Mouse (Mus musculus) liver, embryonic 13.5 days (tissue): ENCODE data around the gene Wasf2. TPM values are rescaled to one million over a fixed set of nuclear protein-coding genes. Genes with fewer than 3 reads are reported as not detected.
A peak's percentile ranks its signal among the peaks of the same experiment; 100 is the strongest.

Source experiments
- ATAC-seq: fragments of 200-750 bp; cut with Nextera tagmentation; 2 replicates; pipeline ENCODE4 v1.8.0; 2017; ENCODE audit warnings: low read depth, mild to moderate bottlenecking, moderate number of reproducible peaks, moderate library complexity
- DNase-seq: peaks from one replicate; pipeline ENCODE4 v3.0.0; 2022
- H3K27ac ChIP-seq: fragments of 300-500 bp; sonication (generic); 2 replicates; pipeline ENCODE4 v1.5.1; 2015; ENCODE audit warnings: moderate library complexity, mild to moderate bottlenecking, inconsistent platforms
- H3K27me3 ChIP-seq: fragments of 300-500 bp; sonication (generic); 2 replicates; pipeline ENCODE4 v1.6.1; 2015; ENCODE audit warnings: mild to moderate bottlenecking, inconsistent platforms
- H3K36me3 ChIP-seq: fragments of 300-500 bp; sonication (generic); 2 replicates; pipeline ENCODE4 v1.6.1; 2015; ENCODE audit warnings: mild to moderate bottlenecking, inconsistent platforms
- H3K4me1 ChIP-seq: fragments of 300-500 bp; sonication (generic); replicated peaks from 2 replicates; pipeline ENCODE4 v1.6.1; 2015; ENCODE audit warnings: inconsistent platforms
- H3K4me2 ChIP-seq: fragments of 300-500 bp; sonication (generic); 2 replicates; pipeline ENCODE4 v1.6.1; 2015; ENCODE audit warnings: inconsistent platforms, mild to moderate bottlenecking, moderate library complexity
- H3K4me3 ChIP-seq: fragments of 300-500 bp; sonication (generic); replicated peaks from 2 replicates; pipeline ENCODE4 v1.5.1; 2015; ENCODE audit warnings: mild to moderate bottlenecking, inconsistent platforms
- H3K9ac ChIP-seq: fragments of 300-500 bp; sonication (generic); 2 replicates; pipeline ENCODE4 v1.6.1; 2015; ENCODE audit warnings: mild to moderate bottlenecking, inconsistent platforms
- H3K9me3 ChIP-seq: fragments of 300-500 bp; sonication (generic); replicated peaks from 2 replicates; pipeline ENCODE4 v1.6.1; 2016; ENCODE audit warnings: inconsistent platforms
- WGBS: fragments of 180-500 bp; shearing (Covaris S2); methylation state at CpG from one replicate; pipeline ENCODE4 v1.1.7; 2015; ENCODE audit not compliant: insufficient replicate concordance; 5-methylcytosine and 5-hydroxymethylcytosine counted together
- microRNA-seq: library from miRNA; unstranded; fragments of <30 nt; microRNA quantifications from one replicate; pipeline ENCODE4, GENCODE M21; 2016
- polyA plus RNA-seq: library from polyadenylated mRNA; unstranded; fragments of >200 nt; fragmentation: Nextera tagmentation; extraction: Ambion mirVana; gene quantifications from 2 replicates; pipeline ENCODE4 v1.2.1, GENCODE M21; 2015

The Wasf2 gene
- polyA plus RNA-seq, 1 experiment from 2014 or later: 52.3 TPM

- Histone ChIP-seq H3K4me1 (peaks cover 97% of the 10 kb centered on the region), H3K9ac (peak overlapping the region; percentile 4), H3K27me3 (peaks cover 33% of the 10 kb centered on the region), H3K4me2 (peak overlapping the region; percentile 19; the same call in 1 of the 2 replicates), H3K36me3 (no peaks in the 10 kb centered on the region), H3K27ac (peak overlapping the region; percentile 37), H3K4me3 (no peak overlapping the region), H3K9me3 (no peaks in the 10 kb centered on the region)
- 14% methylated on average over 1 of the region's 1 CpGs for WGBS
- DNase-seq (no peak), ATAC-seq (no peak)
These were observed 114.0 kb downstream of the Wasf2 start for GRCm38 (mm10) chr4:133244289-133244688.

GRCm38 (mm10) chr4:133247072-133247471 lies 116.8 kb downstream of the Wasf2 start:
- no peak for ATAC-seq
- Histone ChIP-seq H3K9me3 (no peaks in the 10 kb centered on the region), H3K4me1 (peaks cover 91% of the 10 kb centered on the region), H3K27ac (peak overlapping the region; percentile 86), H3K36me3 (no peaks in the 10 kb centered on the region), H3K27me3 (peaks cover 60% of the 10 kb centered on the region), H3K4me3 (peak overlapping the region; percentile 26; the same call in 1 of the 2 replicates), H3K4me2 (peak overlapping the region; percentile 59), H3K9ac (peak overlapping the region; percentile 46)
- 52% methylated on average over 15 of the region's 15 CpGs for WGBS
- no peak for DNase-seq

- Histone ChIP-seq H3K27me3 (peaks cover 58% of the 10 kb centered on the region), H3K36me3 (no peaks in the 10 kb centered on the region), H3K4me2 (peak overlapping the region; percentile 59), H3K9ac (peak overlapping the region; percentile 48), H3K27ac (peak overlapping the region; percentile 86), H3K9me3 (no peaks in the 10 kb centered on the region), H3K4me1 (peaks cover 82% of the 10 kb centered on the region), H3K4me3 (peak overlapping the region; percentile 26)
- DNase-seq (peak; percentile 83), ATAC-seq (peak; percentile 92)
- 9% methylated on average over 13 of the region's 13 CpGs for WGBS
These were observed 117.6 kb downstream of the Wasf2 start for GRCm38 (mm10) chr4:133247806-133248449.

Small RNA genes within 50 kb of the gene (microRNA-seq; reads per million reads assigned to microRNA genes)
- 2.3 reads per million for gene Mir7017

Other genes with a start within 250 kb of the Wasf2 start
- gene Stx12, start 246.0 kb upstream of the Wasf2 start, polyA plus RNA-seq: 17.6 and 20.5 TPM in 2 replicates
- gene Fam76a, start 207.9 kb upstream of the Wasf2 start, polyA plus RNA-seq: 25.1 and 25.9 TPM in 2 replicates
- 0.47 and 0.65 TPM in 2 replicates for gene Fgr, start 156.4 kb upstream of the Wasf2 start, polyA plus RNA-seq
- 1.3 and 1.4 TPM in 2 replicates for gene Ahdc1, start 119.2 kb upstream of the Wasf2 start, polyA plus RNA-seq
- 0.20 TPM in 1 of 2 replicates, not detected in the other for gene Cd164l2, start 81.6 kb downstream of the Wasf2 start, polyA plus RNA-seq
- gene Gpr3, start 82.0 kb downstream of the Wasf2 start, polyA plus RNA-seq: not detected in 2 replicates
- gene Map3k6, start 110.3 kb downstream of the Wasf2 start, polyA plus RNA-seq: 1.7 and 1.9 TPM in 2 replicates
- 0.42 and 0.55 TPM in 2 replicates for gene Sytl1, start 132.6 kb downstream of the Wasf2 start, polyA plus RNA-seq
- 38.9 and 41.0 TPM in 2 replicates for gene Tmem222, start 147.3 kb downstream of the Wasf2 start, polyA plus RNA-seq
- gene Wdtc1, start 223.0 kb downstream of the Wasf2 start, polyA plus RNA-seq: 5.5 and 7.1 TPM in 2 replicates
- gene Slc9a1, start 239.2 kb downstream of the Wasf2 start, polyA plus RNA-seq: 2.7 and 3.1 TPM in 2 replicates